Mouse (Mus musculus) C2C12 (cell line): ENCODE measurements at regions not wholly inside any gene's neighbourhood (a gene's known extent, or its start where the extent isn't known, plus 50 kb on each side); places are given as distances from the start of the nearest gene placed in this dataset.

Experiments used
- CEBPB ChIP-seq: IDR thresholded peaks from one replicate; pipeline ENCODE4 v1.6.1; 2011; ENCODE audit warnings: low read depth, mild to moderate bottlenecking, control low read depth, moderate library complexity
- CTCF ChIP-seq: IDR thresholded peaks from one replicate; pipeline ENCODE4 v1.5.1; 2011; ENCODE audit not compliant: control insufficient read depth, insufficient read depth, insufficient read length
- FOSL1 ChIP-seq: IDR thresholded peaks from one replicate; pipeline ENCODE4 v1.8.0; 2011; ENCODE audit warnings: mild to moderate bottlenecking, low read length; ENCODE audit not compliant: poor library complexity, insufficient read depth, severe bottlenecking
- MAX ChIP-seq: IDR thresholded peaks from one replicate; pipeline ENCODE4 v1.6.1; 2011; ENCODE audit warnings: mild to moderate bottlenecking, control low read depth
- MYOD1 ChIP-seq: IDR thresholded peaks from one replicate; pipeline ENCODE4 v1.6.1; 2011; ENCODE audit warnings: low read depth; ENCODE audit not compliant: control insufficient read depth, insufficient read length
- MYOG ChIP-seq: IDR thresholded peaks from one replicate; pipeline ENCODE4 v1.6.1; 2011; ENCODE audit not compliant: control insufficient read depth, insufficient read length; ENCODE audit errors: extremely low read depth
- USF1 ChIP-seq: IDR thresholded peaks from one replicate; pipeline ENCODE4 v1.6.1; 2011; ENCODE audit warnings: low read depth, mild to moderate bottlenecking, control low read depth, moderate library complexity

DNA sequence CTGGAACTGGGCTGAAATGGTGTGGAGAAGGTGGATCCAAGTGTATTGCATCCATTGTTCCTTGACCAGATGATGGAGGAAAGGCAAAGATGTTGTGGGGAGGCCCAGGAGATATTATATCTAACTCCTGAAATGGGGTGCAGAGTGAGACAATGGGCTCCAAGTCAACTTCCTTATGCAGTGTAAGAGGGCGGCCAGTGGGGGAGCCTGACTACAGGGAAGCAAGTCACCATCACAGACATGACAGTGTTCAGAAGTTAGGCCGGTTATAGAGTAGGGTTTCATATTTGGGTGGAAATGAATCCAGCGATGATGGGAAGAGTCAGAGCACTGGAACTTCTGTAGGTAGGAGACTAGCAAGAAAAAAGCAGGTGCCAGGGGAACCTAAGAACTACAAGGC, 167.3 kb upstream of the Tas2r119 start:
- TF ChIP-seq MYOG, result no peak
- TF ChIP-seq CTCF, result no peak
- TF ChIP-seq CEBPB, result no peak
- no peak for TF ChIP-seq USF1
- TF ChIP-seq MAX, result no peak
- no peak for TF ChIP-seq MYOD1
- TF ChIP-seq FOSL1, result no peak
